Mouse (Mus musculus): ENCODE measurements around the gene Rad23a.

The Rad23a gene

DNA sequence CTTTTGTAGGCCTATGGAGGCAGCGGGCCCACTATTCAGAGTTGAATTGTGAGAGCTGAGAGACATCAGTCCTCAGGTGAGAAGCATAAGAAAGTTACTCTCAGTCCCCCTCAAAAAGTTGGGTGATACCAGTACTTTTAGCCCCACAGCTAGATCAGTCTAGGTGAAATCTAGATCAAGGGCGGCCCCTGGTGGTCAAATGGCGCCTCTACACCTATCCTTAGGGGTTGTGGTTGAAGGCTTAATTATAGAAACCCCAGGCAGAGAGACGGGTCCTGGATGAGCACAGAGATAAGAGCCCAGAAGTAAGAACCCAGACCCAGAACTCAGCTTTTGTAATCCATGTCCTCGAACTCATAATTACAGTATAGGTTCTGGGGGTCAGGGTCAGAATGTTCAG lies 27.4 kb downstream of the Rad23a start:
- DNase-seq, result peak; percentile 90 to 93

DNA sequence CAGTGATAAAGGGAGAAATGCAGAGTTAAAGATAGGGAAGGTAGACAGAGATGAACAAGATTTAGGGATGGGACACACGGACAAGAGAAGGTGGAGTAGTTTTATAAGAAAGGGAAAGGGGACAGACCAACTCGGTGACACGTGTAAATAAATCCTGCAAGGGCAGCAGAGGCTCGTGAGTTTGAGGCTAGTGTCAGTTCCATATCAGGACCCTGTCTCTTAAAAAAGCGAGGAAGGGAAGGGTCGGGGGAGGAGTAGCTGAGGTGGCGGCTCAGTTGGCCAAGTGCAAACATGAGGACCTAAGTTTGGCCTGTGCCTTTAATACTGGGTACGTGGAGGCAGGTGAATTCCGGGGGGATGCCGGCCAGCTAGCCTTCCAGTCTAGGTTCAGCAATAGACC lies 29.2 kb downstream of the Rad23a start:
- DNase-seq, result peak in 1 of 2 experiments; percentile 34

DNA sequence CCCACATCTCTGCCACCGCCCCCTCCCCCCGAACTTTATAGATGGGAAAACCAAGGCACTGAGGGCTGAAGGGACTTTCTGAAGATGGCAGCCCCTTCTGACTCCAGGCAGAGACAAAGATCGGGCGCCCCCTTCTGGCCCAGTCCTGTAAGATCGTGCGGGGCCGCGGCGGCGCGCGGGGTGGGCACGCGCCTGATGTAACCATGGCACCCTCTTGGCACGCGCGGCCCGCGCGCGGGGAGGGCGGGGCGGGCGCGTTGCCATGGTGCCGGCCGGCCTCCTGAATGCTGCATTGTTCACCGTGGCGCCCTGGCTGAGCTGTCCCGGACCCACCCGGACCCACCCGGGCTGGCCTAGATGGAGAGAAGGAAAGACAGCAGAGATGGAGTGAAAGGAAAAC lies 29.6 kb downstream of the Rad23a start:
- DNase-seq, result peak; percentile 99

DNA sequence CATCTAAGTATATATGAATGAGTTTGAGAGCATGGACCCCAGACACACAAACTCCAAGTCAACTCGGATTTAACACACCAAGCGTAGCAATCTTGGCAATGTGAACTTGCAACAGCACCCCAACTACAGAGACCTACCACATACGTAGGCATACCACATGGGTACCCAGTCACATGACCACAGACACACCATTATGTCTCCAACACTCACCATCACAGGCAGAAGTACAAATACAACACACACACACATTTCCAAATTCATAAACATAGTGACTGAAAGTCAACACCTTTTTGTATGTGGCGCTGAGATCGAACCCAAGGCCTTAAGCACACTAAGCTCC lies 30.6 kb downstream of the Rad23a start:
- no peak for DNase-seq

DNA sequence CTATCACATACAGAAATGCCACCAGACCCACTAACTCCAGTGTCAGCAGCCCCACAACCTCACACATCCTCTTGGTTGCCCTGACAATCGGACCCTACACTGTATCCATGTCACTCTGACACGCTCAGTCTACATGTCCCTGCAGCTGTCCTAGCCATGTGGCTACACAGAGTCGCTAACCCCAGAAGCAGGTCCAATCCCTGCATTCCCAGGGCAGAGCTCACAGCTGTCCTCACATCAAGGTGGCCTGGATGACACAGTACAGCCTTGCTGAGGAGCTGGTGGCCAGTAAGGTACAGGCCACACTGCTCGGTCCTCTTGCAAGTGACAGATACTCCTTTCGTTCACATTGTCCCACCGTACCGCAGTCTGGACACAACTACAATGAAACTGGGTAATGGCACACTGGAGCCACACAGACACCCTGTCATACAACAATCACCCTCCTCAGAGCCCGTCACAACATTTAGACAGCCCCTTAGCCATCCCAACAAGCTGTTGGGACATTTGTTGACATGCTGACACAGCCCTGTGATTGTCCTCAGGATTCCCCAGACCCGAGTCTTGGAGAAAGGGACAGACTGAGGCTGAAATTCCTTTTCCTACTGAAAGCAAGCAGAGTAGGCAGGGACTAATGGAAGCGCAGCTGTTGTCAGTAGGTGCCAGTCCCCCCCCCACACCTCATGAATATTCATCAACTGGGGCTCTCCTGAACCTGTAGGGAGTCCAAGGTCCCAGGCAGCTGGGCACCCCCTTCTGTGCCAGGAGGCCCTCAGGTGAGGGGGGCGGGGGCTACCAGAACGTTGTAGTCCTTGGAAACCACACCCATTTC lies 31.1 kb downstream of the Rad23a start:
- DNase-seq, result no peak

DNA sequence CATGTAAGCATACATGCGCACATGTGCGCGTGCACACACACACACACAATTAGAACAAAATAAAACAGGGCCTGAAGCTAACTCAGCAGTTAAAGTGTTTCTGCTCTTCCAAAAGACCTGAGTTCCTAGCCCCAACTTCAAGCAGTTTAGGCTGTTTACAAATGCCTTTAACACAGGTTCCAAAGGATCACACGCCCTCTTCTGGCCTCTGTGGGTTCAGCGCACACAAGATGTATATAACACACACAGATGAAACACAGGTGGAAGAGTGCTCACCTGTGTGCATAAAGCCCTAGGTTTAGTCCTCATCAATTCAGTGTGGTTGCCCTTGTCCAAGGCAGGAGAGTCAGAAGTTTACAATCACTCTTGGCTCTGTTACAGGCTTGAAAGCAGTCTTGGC lies 34.4 kb downstream of the Rad23a start:
- DNase-seq, result no peak

DNA sequence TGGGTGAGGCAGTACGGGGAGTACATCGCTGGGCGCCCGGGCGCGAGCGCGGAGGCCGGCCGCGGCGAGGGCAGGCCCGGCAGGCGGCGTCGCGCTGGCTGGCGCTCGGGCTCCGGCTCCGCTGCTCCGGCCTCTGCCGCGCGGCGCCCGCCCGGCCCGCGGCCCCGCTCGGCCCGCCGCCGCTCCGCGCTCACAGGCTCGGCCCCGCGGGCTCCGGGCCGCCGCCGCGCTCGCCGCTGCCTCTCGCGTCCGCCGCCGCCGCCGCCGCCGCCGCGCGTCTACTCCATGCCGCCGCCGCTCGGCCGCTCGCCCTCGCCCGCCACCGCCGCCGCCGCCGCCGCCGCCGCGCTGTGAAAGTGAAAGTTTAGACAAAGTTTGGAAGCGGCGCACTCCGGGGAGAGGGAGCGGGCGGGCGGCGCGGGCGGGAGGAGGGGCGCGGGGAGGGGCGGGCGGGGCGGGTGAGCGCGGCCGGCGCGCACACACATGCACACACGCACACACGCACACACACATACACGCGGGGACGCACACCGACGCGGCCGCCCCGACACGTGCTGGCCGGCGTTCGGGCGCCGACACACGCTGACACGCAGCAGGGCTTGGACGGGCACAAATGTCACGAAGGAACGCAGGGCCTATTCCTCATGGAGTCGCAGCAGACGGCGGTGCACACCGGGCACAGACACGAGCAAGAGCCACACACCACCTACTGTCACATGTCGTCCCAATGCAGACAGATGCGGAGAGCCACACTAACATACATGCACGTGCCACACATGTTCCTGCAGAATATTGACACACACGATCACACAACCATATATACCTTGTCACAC lies 40.2 kb downstream of the Rad23a start, which contains the start of gene Nfix:
Nfix (minus strand) TSS at position 346 of the 833 bp plus-strand sequence.
- peak; percentile 84 to 90 for DNase-seq

DNA sequence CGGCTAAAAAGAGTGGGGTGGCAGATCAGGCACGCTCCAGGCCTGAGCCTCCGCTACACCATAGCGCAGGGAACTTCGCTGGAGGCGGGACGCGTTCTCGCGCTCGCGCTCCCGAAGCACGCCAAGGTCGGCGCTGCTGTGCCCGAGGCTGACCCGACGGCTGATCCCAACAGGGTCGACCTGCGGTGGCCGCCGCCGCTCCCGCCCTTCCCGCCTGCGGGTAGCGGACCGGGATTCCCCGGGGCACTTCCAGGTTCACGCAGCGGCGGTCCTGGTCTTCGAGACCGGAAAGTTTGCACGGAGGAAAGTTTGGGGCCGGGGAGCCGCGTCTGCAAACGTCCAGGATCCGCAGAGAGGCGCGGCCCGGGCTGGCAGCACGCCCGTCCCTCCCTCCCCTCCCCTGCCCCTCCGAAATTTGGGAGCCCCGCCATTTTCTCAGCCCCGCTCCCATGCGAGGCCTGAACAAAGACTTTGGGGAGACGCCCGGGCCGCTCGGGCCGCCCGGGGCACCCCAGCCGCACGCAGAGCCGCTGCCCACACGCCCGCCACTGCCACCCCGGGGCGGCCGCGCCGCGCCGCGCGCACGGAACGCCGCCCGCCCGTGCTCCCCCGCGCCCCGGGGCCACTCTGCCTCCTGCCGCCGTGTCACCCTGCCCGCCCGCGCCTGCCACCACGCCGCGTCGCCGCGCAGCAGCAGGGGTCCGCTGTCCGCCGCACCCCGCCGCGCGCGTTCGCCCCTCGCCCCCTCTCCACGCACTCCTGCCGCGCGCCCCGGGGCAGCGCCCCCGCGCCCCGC lies 41.1 kb downstream of the Rad23a start:
- peak; percentile 81 to 82 for DNase-seq

DNA sequence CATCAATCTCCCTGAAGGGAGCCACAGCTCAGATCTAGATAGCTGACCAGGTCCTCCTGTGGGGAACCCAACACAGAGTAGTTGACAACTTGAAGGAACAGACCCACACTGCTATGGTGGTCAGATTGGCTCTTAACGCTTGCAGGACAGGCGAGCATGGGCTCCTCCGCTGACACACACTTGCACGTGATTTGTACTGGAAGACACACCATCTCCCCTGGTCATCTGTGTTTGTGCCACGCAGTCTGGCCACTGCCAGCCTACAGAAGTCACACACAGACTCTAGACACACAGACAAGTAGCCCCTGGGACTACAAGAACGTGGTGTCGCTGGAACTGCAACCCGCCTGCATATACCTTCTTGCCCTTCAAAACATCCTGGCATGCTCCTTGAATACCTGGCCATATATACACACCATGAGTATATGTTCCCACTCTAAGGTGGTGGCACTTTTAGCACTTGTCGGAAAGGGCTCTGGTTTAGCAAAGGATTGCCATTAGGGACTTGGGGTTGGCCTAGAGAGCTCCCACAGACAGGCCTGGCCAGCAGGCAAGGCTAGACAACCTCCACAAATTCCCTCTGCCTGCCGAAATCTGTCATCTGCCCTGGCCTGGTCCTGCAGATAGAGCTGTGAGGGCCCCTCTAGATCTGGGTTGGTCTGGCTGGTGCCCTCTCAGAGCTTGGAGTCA lies 41.9 kb downstream of the Rad23a start:
- DNase-seq, result peak; percentile 48 to 61

DNA sequence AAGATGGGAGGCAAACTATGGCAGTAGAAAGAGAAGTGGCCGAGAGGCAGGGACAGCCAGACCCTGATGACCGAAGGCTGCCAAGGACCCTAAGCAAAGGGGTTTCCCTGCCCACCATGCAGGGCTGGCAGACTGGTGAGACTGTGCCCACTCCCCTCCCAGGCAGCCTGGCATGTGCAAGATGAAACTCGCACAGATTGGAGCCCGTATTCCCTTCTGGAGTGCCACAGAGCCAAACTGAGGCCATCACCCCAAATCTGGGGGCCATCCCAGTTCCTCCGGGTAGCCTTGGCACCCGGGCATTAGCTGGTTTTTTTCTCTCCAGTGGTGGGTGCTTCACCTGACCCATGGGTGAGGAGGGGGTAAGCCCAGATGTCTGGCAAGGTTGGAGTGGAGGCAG lies 42.5 kb downstream of the Rad23a start:
- DNase-seq, result peak in 1 of 2 experiments; percentile 42

DNA sequence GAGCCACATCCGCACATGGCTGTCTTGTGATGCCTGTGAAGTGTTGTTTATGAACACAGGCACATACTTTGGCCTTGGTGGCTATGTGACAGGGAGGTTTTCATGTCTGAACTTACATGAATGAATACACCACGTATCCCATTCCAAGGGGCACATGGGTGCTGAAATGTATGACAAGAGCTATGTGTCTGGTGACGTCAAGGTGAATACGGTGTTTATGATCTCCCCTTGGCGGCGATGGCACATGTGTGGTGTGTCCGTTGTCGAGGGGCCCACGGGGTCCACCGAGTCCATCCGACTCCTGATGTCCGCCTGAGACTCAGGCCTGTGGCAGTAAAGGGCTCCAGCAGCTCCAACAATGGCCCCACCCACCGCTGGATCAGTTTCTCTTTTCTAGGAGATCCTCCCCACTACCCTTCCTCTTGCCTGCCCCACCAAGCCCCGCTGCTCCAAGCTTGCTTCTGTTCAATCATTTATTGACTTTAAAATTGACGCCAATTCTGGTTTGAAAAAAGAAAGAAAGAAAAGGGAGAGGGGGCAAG lies 43.1 kb downstream of the Rad23a start:
- peak; percentile 31 to 41 for DNase-seq

DNA sequence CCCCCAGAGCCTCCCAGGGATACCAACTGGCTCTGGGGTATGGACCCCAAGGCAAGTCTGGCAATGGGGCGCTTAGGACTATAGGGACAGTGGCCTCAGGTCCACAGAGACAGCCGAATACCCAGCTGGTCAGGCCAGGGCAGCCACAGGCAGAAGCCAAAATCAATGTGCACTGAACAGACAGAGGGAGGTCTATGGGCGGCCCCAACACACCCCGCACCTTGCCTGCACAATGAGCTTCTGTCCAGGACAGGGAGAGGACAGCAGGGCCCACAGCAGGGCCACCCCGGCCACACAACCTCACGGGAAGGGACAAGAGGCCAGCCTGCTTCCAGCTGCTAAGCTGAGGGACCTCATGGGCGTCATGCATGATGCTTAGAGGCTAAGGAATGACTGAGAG lies 46.0 kb downstream of the Rad23a start:
- peak; percentile 69 to 85 for DNase-seq

DNA sequence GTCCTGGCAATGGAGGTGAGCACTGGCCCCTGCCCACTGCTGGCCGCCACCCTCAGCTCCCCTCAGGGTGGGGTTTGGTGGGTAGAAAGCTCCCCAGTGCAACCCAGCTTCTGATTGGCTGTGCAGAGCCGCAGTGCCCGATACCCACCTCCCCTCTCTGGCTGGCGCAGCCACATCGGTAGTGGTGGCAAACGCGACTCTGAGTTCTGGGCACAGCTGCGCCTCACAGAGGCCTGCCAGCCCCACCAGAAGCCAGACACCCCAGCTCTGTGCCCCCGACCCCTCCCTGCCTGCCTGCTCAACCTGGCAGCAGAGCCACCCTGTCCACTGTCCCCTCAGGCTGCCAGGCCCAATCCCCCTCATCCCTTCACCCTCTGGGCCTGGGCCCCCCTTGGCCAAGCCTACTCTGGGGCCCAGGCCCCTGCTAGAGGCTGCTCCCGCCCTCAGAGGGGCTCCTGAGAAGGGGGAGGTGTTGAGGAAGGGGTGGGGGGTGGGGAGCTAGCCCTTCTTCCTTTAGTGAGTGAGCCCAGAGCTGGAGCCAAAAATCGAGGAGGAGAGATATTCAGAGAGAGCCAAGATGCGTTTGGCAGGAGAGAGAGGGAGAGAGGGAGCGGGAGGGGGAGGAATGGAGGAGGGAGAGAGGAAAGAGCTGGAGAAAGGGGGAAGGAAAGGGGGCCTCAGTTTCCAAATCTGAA lies 46.5 kb downstream of the Rad23a start:
- DNase-seq, result peak; percentile 71 to 83

DNA sequence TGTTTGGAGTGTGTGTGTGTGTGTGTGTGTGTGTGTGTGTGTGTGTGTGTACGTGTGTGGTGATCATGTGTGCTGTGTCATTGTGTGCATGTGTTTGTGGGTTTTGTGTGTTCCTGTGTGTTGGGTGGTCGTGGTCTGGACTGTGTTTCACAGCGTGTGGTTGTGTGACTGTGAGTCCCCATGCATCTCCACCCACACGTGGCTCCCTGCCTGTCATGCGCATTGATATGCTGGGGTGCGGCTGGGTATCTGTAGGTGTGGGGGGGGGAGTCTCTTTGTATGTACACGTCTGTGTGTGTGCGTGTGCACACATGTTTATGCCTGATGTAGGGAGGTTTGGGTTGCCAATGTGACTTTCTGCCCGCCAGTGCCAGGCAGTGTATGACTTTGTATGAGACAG lies 47.3 kb downstream of the Rad23a start:
- peak in 1 of 2 experiments; percentile 64 for DNase-seq

DNA sequence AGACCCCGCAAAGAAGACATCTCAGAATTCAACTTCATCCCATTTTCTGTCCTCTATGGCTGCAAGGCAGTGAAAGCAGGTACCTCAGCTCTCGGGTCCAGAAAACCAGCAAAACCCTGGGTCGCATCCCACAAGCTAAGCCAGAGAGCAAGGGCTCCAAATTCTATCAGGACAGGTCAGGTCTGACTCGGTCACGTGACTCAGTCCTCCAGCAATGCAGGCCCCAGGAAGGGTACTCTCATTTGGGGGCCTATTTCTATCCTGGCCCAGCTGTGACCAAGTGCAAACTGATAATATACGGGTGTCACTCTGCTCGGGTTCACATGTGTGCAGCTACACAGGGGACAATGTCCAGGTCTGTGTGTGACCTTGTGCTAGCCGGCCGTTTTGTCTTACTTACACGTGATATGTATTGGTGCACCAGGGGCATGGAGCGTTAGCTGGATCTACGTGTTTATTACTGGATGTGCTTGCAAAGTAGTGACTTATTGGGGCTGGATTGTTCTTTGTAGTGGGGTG lies 48.0 kb downstream of the Rad23a start:
- peak in 1 of 2 experiments; percentile 46 for DNase-seq

DNA sequence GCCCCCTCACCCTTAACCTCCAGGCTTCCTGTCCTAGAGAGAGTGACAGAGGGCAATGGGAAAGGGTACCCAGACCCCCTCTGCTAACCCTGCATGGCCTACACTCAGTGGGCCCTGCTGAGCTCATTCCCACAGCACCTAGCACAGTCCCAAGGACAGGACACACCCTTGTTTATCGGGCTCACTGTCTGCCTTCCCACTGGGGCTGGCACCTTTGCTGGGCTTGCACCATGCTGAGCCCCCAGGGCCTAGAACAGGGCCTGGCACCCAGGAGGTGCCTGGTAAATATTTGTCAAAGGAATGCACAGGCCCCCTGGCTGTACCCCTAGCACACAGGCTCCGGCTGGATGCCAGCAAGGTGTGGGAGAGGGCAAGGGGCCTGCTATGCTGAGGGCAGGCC lies 49.9 kb downstream of the Rad23a start:
- DNase-seq, result peak; percentile 50 to 57

DNA sequence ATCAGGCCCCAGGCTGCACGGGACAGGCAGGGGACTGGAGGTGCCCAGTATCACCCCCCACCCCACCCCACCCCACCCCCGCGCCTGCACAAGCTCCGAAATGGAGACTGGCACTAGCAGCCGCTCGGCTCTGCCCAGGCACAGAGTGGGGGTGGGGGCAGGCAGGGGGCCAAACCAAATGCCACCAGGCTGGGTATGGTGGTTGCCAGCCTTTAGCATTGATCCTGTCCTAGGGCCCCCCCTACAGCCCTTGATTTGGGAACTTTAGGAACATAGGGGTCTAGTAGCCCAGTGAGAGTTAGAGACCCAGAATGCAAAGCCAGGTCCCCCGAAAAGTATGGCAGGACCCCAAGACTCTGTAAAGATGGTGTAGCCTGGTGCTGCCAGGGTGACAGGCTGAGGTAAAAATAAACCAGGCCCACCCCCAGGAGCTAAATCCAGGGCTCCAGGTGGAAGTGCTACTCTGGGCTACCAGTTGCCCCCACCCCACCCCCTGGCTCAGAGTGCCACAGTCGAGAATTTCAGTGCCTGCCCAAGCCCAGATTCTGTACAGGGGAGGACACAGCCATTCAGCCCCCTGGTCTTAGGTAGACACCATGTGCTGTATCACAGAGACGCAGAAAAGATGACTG lies 50.5 kb downstream of the Rad23a start:
- peak; percentile 85 to 91 for DNase-seq

DNA sequence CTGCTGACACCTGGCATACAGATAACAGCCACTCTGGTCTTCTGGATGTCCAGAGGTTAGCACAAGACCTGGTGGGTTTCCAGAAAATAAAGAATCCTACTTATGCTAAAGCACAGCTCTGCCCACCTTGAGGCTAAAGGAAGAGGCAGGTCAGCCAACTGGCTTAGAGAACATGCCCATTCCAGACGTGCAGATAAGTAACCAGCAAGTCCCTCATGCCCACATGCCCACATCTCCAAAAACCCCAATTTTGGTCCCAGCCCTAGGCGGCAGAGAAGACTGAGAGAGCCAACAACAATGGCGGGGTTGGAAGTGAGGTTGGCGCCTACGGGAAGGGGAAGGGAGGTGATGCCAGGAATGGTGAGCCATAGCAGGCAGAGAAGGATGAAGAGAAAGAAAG lies 51.1 kb downstream of the Rad23a start:
- no peak for DNase-seq

DNA sequence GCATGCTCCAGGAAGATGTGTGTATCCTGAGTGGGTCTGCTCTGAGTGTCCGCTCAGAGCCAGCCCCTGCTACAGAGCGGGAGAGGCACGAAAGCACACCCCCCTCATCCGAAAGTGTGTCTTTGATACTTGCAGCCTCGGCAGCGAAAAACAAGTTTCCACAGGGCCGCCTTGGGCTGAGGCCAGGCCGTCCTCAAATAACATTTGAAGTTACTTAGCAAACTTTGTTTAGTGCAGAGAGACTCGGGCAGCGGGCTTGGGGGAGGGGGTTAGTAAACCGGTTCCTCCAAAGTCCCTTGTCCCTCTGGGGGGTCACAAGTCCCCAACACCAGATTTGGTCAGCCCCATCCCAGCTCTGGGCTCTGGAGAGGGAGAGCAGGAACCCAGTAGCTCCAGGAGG lies 51.6 kb downstream of the Rad23a start:
- DNase-seq, result peak; percentile 55 to 64

DNA sequence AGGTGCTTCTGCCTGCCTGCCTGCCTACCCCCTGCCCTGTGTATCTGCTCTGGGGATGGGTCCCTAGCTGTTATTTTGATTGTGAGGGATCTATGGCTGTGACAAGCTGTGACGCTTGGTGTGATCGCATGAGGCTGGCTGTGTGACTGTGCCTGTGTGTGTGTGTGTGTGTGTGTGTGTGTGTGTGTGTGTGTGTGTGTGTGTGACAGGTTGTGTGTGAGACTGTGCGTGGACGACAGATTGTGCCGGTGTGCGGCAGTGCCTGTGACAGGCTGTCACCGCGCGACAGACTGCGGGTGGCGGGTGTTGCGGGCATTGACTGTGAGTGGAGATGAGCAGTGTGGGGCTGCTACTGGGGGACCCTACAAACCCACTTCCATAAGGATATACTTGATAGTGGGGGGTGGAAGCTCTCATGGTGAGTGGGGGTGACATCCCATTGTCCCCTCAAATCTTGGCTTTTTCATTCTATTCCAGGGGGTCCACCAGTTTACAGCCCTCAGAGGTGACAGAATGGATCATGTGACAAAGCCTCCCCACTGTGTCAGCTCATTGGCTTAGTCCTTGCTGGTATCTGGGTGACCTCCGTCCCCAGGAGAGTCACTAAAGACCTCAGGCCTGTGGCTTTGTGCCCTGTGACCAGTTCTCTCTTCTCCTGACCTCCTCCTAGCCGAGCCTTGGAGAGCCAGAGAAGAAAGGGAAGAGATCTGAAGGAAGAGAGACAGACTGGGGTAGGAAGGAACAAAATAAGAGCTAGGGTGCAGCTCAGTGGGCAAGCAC lies 52.8 kb downstream of the Rad23a start:
- DNase-seq, result peak; percentile 70 to 80

All from cerebellum, postnatal 25 days (tissue).